Mouse (Mus musculus): ENCODE results near the gene Mgmt.

The Mgmt gene

GRCm38 (mm10) chr7:137001783-137002182, 107.4 kb downstream of the Mgmt start:
- peak; percentile 50 for DNase-seq (ENCODE audit: low spot score)

- DNase-seq (ENCODE audit: low spot score) = no peak
Observed at GRCm38 (mm10) chr7:137002431-137002830, 108.0 kb downstream of the Mgmt start.

DNA sequence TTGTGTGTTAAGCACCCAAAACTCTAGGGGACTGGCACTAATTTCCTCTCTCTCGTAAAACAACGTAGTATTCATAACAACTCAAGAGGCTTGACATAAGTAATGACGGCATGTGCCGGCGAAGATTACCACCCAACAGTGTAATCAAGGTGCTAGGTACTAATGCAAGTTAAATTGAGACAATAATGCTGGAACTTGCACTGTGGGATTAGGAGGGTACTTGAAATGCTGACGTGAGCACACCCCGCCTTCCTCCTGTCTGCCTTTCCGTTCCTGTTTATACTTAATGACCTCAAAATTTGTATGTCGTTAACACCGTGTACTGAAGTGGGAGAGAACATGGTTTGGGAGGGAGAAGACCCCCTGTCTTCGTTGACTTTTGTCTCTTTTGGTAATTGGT, 110.9 kb downstream of the Mgmt start:
- DNase-seq (ENCODE audit: low spot score) = no peak

DNA sequence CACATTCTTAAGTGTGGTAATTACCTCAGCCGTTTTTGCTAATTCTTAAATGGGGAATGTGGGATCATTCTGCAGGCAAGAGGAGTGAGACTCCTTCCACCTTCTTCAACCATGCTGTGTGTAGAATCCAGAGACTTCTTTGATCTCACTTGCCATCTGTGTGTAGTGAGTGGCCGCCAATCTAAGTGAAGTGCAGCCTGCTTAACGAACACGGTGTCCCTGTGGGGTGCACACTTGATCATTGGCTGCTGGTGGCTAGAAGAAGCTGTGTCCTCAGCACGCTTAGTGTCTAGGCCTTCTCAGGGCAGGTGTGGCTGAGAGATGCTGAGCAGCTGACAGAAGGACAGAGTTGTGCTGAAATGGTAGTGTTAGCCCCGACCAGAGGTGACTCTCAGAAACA, 113.9 kb downstream of the Mgmt start:
- no peak for DNase-seq (ENCODE audit: low spot score)

DNA sequence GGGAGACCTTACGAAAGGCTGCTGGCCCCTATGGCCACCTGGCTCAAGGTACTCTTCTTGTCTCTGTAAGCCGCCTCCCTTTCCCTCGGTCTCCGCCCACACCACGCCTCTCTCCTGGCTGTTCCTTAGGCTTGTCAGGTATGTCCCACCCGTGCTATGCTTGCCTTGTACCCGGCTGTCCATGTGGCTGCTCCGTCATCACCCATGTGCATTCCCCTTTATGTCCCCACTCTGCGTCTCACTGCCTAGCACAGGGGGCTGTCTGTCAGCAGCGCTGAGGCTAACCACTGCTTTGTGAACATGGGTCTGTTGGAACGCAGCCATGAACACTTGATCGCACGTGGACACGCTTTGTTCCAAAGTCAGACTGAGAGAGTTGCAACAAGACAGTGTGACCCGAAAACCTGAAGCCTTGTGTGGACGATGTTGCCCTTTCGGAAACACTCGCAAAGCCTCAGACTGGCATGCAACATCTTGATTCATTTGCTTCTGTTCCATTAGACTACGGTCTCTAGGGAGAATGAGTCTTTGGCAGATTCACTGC, 115.4 kb downstream of the Mgmt start:
- no peak for DNase-seq (ENCODE audit: low spot score)

DNA sequence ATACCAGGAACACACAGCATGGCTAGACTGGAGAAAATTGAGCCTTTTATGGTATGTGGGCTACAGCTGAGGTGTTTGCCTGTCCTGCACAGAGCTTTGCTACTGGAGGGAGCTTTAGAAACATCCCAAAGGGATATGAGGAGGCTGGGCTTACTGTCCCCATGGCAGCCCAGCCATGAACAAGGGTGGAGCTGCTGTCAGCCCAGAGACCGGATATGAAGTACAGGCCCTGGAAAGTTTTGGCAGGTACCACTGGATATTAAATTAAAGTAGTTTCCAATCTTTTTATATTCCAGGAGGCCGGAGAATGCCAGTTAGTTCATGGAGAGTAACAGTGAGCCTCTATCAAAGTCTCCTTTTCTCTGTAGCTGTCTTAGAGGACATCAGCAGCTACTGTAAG, 116.0 kb downstream of the Mgmt start:
- no peak for DNase-seq (ENCODE audit: low spot score)

DNA sequence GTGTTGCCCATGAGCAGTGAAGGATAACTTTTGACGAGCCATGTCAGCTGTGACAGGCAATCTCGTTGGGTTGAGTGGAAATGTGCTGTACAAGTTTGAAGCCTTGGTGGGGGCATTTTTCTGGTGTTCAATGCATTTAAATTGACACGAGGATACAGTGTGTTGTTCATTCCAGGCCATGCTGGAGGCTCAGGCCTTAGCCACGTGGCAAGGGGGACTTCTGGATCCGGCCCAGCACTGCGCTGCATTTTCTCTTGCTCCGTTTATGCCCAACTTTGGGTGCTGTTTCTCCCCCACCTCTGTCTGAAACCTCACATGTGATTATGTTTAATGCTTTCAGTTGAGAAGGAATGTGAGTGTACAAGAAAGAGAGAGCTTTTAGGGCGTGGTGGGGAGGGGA, 118.3 kb downstream of the Mgmt start:
- DNase-seq (ENCODE audit: low spot score) = no peak

DNA sequence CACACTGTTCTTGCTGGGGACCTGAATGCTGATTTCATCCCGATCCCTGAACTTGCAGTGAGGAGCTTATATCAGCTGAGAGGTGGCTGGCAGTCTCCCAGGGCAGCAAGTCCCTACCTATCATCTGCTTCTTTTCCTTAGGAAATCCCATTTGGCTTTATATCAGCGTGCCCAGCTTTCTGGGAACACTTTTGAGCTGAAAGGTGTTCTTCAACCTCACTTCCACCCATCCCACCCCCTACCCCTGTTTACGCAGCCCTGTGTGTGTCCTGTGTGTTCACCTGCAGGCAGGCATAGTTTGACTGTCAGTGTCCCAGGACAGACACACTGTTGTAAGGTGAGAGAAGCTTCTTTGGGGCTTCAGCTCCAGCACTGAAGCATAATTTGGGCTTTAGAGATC, 119.0 kb downstream of the Mgmt start:
- DNase-seq (ENCODE audit: low spot score) = no peak

DNA sequence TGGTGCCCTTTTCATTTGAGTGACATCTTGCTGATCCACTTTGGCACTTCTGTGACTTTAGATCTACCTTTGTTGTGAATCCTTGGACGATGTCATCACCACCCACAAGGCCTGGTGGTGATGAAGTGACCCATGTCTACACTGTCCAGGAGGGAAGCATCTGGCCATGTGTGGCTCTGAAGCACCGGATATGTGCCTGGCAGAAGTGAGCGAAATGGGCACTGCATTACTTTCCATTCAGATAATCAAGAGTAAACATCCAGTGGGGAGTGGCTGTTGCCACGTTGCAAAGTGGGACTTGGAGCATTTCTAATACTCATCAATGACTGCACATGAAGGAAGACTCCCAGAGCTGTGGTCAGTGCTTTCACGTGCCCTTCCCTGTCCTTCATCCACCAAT, 124.2 kb downstream of the Mgmt start:
- no peak for DNase-seq (ENCODE audit: low spot score)

DNA sequence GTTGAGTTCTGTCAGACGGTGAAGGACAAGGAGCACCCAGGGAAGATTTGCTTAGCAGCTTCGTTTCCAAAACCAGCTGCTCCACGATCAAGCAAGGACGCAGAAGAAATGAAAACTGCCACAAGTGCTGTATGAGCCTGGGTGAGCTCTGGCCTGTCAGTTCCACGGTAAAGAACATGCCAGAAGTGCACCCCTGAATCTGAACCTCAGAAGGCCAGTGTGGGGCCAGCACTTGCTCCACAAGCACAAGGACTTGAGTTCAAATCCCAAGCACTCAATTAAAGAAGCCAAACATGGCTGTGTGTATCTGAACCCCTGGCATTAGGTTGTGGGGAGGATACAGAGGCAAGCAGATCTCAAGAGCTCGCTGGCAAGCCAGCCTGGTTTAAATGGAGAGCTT, 125.8 kb downstream of the Mgmt start:
- DNase-seq (ENCODE audit: low spot score) = peak; percentile 50

DNA sequence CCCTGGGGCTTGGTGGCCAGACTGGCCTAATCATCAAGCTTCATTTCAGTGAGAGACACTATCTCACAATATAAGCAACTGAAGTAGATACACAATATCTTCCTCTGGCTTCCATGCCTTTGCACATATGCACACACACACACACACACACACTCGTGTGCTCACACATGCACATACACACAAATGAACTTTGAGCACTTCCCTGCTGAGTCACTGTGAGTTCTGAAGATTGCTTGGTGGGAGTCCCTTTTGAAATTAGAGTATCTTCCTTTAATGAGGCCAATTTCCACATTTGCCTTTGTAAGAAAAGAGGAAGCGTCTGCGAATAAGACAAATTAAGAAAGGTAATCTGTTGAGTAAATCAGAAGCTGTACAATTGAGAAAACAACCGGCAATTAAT, 136.4 kb downstream of the Mgmt start:
- DNase-seq (ENCODE audit: low spot score) = no peak

- no peak for DNase-seq (ENCODE audit: low spot score)
Observed at GRCm38 (mm10) chr7:137033177-137033576, 138.8 kb downstream of the Mgmt start.

DNA sequence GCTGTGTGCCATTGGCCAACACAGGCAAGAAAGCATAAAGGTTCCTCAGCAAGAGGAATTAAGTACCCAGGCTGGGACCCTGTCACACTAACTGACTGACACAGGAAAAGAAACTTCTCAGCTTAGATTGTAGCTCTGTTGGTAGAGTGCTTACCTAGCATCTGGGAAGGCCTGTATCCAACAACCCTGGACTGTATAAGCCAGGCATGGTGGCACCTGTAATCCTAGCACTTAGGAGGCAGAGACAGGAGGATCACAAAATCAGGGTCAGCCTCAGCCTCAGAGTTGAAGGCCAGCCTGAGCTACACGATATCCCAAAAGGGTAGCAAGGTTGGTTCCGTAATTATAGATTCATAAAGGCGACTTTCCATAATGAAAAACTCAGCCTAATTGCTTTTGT, 140.6 kb downstream of the Mgmt start:
- DNase-seq (ENCODE audit: low spot score) = no peak

DNA sequence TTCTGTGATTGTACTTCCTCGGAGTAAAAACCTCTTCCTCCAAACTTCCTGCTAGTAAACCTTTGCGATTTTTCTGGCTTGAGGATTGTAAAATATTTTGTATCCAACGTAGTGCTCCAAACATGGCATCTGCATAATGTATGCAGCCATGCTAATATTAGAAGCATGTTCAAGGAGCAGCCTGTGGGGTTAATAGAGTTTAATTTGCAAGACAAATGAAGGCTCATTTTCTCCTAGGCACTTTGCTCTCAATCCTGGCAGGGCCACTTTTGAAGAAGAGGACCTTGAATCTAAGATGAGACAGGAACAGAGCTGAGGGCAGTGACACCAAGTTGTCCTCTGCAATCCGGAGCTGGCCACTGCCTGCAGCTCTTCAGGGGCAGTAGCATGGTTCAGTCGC, 141.5 kb downstream of the Mgmt start:
- no peak for DNase-seq (ENCODE audit: low spot score)

DNA sequence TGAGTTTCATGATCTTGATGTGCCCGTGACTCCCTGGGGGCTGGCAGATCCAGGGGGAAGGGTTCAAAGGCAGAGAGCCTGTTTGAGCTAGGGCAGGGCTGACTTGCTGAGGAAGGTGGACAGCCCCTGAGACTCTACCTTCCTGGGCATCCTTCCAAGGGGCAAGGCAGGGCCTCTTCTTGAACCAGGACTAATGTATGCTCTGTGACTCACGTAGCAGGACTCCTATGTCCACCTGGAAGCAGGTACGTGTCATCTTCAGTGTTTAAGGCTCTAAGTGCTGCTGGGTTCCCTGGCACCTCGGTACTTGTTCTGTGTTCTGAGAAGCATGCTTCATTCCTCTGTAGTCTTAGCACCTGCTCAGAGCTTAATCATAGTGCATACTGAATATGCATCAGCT, 143.1 kb downstream of the Mgmt start:
- no peak for DNase-seq (ENCODE audit: low spot score)

- no peak for DNase-seq (ENCODE audit: low spot score)
Observed at GRCm38 (mm10) chr7:137037872-137038271, 143.5 kb downstream of the Mgmt start.

DNA sequence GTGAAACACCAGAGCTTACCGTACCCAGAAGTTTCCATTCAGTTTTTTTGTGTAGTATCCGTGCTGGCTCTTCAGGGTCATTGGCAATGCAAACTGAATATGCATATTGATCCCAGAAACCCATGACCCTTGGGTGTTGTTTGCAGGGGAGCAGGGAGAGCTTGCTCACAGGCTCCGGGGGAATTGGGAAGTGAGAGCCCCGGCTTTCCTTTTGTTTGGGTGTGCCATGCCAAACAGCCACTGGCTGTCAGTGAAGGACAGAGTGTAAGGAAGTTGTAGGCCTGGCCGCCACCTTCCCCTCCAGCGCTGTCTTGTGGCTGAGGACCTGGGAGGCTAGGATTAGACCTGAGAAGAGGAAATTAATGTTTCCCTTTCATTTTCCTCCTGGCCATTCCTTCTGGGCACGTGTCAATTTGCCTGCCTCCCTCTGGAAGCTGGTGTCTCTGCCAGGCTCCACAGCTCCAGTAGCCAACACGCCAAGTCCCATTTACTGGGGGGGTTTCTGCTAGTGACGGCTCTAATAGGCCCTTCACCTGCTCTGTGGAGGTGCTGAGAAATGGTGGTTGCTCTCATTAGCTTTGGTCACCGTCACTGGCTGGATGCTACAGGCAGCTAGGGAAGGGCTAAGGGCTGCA, 144.0 kb downstream of the Mgmt start:
- no peak for DNase-seq (ENCODE audit: low spot score)

DNA sequence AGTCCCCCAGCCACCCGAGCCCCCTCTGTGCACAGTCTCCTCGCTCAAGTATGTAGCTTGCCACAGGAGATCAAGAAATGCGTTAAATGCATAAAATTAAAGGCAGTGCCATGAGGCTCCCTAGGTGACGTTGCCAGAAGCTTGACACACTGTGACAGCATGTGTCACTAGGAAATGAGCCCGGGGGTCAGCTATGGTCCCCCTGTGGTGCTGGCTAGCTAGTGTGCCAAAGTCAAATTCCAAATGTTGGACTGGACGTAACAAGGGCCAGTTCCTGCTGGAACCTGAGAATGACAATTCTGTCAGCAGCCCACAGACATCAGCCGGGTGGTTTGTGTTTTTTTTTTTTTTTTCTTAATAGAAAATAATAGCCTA, 144.5 kb downstream of the Mgmt start:
- no peak for DNase-seq (ENCODE audit: low spot score)

DNA sequence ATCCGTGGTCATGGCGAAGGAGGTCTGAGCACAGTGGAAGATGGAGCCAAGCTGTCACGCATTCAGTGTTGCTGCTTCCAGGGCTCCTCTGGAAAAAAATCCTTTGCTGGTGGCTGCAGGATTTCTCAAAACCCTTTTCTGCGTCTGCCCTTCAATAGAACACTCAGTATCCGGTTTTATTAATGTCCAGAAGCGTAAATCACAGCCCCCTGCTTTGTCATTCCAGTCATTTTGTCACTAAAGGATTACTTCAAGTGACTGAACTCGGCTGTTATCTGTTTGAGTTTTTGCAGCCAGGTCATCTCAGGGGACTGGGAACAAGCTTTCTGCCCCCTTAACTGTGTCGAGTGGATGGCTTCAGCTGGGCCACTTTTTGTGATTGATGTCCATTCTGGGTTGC, 146.2 kb downstream of the Mgmt start:
- no peak for DNase-seq (ENCODE audit: low spot score)

GRCm38 (mm10) chr7:137046891-137047290, 152.5 kb downstream of the Mgmt start:
- DNase-seq (ENCODE audit: low spot score) = no peak

GRCm38 (mm10) chr7:137048086-137048922, 153.9 kb downstream of the Mgmt start:
- DNase-seq (ENCODE audit: low spot score) = peak; percentile 33

GRCm38 (mm10) chr7:137054343-137054742, 159.9 kb downstream of the Mgmt start:
- DNase-seq (ENCODE audit: low spot score) = no peak

- no peak for DNase-seq (ENCODE audit: low spot score)
Observed at GRCm38 (mm10) chr7:137056126-137056525, 161.7 kb downstream of the Mgmt start.

DNA sequence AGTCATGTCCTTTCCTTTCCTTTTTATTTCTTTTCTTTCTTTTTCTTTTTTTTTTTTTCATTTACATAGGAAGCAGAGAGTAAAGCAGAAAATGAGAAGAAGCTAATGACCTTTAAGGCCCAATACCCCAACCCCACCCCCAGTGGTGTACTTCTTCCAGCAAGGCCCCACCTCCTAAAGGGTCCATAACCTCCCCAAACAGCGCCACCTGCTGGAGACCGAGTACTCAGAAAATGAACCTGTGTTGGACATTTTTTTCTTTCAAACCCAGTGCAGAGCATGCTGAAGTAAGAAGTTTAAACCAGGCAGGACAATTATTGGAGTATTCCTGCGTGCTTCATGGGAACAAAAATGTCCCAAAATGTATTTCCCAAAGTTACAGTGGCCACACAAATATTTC, 166.1 kb downstream of the Mgmt start:
- DNase-seq (ENCODE audit: low spot score) = peak; percentile 50
